Mouse (Mus musculus) R1 (cell line): ENCODE results near the gene Fyn.

Experiments
- DNase-seq: peaks from one replicate; pipeline ENCODE4 v3.0.0-alpha.2; 2018; ENCODE audit warnings: low read depth, low spot score

Gene Fyn

DNA sequence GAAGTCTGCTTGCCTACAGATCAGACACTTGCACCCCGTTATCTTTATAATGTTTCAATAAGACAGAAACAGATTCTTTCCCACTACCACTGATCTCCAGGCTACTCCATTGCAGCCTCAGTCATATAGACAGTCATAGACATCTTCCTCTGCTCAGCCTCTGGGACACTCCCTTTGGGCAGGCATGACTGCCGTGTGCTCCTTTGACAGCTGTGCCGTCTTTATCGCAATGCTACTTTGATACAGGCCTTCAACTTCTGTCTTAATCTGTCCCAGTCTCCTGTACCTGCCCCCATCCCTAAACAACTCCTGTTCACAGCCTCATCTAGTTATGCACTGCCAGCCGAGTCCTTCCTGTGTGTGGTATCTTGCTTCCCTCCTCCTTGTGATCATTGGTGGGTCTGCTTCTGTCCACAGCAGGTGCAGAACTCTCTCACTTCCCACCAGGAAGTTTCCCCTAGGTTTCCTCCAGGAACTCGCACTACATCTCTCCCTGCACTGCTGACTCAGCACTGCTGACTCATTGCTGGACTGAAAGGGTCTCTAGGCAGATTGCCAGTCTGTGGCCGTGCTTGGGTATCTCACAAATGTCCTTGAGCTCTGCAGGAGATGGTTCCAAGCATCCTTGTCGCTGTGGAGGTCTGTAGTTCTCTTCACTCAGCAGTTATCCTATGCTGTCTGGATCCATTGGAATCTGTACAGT is 43.4 kb downstream of the Fyn start:
- DNase-seq: peak; percentile 9

DNA sequence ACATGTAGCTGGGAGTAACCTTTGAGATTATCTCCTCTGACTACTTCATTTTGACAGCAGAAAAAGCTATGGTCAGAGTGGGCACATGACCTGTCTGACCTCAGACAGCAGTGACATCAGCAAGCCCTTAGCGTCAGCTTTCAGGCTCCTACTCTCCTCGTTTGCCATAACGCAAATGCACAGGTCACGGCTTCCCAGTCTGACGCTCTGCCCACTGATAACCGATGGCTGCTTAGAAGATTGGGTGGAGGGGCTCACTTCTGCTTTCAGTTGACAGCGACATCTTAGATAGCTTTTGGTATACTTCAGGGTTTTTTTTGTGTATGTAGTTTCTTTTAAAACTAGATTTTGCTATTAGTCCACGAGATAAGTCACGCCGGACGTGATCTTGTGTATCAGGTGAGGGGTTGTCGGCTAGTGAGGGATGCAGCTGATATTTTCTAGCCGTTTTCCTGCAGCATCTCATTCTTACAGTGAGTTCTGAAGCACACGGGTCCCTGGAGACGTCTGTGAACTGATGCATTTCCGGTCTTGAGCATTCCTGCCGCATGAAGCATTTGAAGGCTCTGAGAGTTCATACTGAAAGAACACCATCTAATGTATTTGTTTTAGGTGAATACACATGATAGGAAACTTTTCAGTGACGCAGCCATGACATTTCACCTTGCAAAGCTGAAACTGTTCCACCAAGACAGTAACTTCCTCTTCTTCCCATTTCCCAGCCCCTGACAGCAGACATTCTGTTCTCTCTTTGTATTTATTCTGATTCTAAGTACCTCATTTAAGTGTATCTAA is 44.4 kb downstream of the Fyn start:
- peak; percentile 6 for DNase-seq

DNA sequence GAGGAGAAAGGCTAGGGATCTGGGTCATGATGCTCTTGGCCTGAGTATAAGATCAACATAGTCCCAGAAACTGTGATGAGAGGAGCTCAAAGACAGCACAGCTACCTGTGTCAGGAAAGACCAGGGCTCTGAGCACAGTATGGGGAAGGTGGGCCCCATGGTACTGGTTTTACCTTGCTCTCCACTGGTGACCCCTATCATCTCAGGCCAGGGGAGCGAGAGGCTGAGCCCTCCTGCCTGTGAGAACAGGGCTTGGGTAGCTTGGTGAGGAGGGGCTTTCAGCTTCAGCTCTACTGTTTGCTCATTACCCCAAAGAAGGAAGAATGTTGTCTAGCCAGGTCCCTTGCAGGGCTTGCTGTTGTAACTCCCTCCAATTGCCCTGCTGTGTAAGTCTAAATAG is 45.4 kb downstream of the Fyn start:
- DNase-seq: no peak

DNA sequence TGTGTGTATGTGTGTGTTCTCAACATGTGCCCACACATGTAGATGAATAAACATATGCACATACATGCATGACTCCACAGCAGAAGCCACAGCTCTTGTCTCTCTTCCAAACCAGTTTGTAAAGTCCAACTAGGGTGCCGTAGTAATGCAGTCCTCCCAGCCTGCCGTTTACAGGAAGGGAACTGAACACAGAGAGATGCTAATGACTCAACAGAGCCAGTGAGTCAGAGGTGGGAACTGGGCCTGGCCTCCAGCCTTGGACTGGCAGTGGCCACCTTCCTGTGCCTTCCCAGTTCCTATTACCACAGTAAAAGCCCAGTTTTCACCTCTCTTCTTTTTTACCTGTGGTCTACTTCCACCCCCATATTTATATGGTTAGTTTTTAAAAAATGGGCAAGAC is 46.9 kb downstream of the Fyn start:
- peak; percentile 5 for DNase-seq

DNA sequence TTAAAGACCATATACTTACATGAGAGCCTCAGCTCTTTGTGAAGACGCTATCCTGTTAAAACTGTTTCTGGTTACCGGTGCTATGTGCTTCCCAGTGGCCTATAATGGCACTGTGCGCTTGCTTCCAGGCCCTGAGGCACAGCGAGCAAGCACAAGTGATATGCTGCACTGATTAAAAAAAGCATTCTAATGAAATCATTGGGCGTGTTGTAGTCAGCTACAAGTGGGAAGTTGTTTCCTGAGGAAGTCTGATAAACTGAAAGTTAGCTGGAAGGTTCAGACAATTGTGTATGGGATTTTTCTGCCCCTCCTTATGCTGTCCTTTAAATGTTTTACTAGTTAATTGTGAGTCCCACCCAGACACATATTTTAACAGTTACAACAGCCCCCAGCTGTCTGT is 49.0 kb downstream of the Fyn start:
- no peak for DNase-seq

DNA sequence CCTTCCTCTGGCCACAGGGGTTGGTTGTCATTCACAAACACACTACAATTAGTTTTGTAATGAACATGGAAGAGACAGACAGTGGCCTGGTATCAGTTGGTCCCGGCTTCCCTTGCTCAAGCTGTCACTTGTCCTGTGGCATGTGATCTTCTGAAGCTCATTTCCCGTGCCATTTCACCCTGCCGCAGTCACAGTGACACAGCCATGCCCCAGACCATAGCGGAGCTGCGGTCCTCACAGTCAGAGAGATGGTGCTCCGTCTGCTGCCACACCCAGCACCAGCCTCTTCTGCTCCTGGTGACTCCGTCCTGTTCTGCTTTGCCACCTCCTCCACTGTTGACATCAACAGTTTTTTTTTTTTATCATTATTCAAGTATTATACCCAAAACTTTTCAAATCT is 49.7 kb downstream of the Fyn start:
- DNase-seq: no peak

DNA sequence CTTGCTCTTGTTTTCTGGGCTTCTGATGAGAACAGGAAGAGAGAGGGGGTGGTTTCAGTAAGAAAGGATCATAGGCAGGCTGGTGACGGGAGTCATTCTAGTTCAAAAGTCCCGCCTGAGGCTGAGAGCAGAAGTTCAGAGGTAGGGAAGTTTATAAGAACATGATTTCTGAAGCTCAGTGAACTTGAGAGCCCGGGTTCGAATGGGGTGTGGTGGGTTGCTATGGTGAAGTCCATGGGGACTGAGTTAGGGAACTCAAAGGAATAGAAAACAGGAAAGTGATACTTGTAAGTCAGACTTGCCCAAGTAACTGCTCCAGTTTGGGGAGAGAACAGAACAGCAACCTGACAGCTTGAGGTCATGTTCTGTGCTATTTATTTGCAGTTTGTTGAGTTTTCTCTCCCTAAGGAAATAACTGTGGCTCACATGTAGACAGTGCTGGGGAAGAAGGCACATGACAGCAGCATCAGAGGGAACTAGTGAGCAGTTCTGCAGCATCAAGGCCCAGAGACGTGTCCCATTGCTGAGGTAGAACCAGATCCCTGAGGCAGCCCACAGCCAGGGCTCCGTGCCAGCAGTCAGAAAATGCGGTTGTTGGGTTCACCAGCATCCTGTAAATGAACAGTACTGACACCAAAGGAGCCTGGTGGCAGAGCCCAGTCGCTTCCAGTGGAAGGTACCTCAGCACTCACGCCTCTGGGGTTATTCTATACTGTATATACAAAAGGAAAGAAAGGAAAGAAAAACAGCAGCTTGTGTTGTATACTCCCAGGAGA is 52.4 kb downstream of the Fyn start:
- DNase-seq: no peak

DNA sequence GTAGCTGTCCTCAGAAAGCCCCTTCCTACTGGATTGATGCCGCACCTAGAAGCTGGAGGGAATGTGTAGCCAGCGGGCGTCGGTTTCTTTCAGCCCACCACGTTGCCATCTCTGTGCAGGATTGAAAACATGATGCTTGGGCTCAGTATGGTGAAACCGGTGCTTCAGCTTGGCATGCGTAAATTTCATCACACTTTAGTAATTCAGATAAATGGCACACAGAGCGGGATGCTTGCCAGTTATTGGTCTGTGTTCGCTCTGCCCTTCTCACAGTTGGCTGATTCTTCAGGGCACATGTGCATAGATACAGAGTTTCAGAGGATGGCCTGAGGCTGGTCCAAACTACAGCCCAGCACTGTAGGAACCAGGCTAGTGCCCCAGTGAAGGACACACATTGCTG is 53.1 kb downstream of the Fyn start:
- no peak for DNase-seq

DNA sequence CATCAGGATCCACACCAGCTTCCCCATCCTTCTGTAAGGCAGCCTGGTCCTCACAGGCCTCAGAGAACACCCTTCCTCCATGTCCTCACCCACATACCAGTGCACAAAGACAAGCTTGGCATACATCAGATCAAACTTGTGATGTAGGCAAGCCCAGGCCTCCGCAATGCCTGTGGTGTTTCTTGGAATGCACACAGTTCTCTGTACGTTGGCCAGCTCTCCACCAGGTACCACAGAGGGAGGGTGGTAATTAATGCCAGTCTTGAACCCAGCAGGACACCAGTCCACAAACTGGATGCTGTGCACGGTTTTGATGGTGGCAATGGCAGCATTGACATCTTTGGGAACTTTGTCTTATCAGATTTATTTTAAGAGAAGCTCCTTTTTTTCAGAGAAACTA is 56.0 kb downstream of the Fyn start:
- no peak for DNase-seq

DNA sequence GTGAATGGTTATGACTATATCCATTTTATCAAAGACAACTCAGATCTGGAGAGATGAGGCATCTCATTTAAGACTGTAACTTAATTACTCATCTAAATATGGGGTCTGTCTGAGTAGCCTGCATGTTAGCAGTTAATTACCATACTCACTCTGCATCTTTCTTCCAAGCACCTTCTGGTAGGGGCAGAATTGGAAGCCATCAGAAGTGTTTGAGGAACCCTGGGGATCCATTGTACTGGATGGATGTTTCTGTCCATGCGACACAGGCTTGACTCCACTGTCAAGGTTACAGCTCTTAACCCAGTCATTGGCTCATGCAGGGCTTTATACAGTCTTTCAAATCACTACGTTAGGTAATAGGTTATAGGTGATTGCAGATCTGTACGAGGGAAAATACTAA is 57.4 kb downstream of the Fyn start:
- DNase-seq: peak; percentile 45

DNA sequence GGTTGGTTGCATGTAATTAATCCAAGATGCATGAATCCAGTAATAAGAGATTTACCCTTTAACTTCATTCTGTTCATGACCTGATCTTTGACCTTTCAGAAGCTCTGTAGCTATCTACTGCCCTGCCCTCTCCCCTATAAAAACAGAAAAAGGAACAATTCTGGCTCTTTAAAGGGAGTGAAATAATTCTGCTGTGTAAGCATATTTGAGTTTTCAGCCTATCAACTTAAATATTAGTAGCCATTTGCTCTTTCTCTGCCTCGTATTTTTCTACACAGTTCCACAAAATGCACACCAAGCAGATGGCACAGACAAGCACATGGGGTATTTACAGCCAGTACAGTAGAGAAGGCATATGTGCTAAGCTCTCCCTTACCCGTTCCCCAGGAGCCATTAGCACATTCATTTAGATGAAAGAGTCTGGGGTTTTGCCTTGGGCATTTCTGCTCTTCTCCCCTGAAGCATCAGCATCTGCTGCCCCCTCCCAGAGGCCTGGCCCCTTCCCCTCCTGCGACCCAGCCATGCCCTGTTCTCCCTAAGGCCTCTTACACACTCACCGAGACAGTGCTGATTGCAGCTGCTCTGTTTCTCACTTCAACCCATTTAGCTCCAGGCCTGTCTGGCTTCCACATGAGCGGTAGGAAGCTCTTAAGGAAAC is 58.3 kb downstream of the Fyn start:
- DNase-seq: no peak

DNA sequence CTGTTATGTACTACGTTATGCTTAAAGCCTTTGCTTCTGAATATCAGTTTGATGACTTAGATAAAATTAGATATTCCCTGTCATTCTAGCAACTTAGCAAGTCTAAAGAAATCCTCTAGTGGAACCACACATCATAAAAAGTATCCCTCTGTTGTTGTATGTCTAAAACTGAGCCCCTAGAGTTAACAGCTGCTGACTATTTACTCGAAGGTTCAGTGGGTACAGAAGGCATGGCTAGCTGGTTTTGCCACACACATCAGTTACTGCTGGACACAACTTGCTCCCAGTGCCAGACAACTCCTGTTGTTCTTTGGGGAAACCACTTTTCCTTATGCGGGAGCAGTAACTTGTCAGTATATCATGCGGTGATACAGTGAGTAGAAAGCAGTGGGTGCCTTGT is 61.0 kb downstream of the Fyn start:
- DNase-seq: no peak

DNA sequence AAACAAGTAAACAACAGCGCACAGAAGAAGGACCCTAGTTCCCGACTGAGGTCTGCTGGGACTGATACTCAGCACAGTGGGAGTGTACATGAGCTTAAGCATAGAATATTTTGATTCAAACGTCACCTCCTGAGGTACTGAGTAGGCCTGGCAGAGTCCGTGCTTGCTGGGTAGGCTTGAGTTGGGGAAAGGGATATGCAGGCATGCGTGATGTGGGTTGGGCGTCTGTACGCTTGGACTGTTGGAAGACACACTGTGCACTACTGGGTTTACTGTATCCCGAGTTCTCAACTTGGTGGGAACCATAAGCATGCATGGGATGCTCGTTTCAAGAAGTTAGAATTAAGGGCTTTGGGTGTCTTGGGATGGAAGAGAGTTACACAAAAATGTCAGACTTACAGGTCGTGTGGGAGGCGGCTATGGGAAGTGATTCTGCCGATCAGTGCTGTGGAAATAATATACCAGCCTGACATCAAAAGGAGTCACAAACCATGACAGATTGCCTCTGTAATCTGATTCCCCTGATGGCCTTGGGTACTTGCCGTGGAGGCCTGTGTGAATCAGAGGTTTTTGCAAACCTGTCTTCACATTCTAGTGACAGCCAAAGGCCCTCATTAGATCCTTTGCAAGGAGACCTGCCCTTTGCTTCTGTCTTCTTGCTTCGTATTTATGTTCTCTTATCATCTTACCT is 61.6 kb downstream of the Fyn start:
- DNase-seq: no peak

DNA sequence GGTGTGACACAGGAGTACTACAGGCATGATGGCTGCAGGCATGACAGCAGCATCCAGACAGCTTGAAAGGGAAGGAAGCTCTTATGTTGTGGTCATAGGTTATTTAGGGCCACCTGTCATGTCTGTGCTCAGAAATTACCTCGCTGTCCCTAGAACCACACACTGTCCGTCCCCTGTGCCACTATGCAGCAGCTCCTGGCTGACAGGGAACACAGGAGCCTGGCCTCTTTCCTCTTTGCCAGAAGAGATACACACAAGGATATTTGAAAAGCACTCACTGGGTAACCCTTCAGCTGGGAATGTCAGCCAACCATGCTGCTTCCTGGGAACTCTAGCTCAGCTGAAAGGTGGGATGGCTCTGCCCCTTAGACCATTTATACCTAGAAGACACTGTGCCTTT is 62.6 kb downstream of the Fyn start:
- DNase-seq: no peak

DNA sequence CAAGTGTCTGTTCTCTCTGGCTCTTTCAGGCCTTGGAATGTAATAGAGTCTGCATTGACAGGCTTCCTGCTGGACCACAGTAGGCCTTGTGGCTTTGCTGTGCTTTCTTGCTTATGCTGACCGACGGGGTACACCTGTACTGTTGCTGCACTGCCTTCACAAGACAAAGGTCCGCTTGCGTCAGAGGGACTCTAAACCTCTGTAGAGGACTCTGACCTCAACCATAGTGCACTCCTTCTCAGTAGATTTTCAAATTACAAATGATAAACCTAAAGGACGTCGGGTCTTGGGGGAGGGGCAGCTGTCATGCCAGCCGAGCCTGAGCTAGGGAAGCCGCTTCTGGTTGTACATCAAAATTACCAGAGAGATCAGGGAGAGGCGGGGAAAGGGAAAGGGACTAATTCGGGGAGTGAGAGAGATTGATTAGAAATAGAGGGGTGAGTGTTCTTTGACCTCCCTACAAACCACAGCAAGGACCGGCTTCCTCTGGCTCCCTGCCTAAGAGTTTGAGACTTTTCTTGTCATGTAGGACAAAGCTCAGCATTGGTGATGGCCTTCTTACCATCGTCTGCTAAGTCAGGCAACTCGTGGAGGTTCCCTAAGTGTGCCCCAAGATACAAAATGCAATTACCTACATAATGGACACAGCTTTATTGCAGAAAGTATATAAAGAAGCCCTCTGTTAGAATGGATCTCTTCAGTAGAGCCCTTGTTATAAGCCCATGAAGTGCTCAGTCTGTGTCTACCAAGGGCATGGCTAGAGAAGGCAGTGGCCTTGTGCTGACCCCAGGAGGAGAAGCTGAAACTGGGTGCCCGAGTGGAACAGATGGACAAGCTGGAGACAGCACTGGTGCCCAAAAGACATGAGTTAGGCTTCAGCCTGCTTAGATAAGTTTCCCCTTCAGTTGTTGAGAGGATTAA is 64.3 kb downstream of the Fyn start:
- no peak for DNase-seq

DNA sequence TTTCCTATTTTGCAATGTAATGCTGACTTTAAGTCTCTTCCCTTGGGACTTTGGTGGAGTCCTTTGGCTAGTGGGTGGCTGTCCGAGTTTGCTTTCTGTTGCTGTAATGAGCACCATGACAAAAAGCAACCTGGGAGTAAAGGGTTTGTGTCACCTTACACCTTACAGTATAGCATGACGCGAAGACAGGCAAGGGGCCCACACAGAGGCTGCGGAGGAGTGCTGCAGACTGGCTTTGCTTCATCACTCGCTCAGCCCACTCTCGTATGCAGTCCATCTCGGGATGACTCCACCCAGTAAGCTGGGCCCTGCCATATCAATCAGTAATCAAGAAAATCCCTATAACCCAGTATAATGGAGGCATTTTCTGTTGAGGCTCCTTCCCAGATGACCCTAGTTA is 65.2 kb downstream of the Fyn start:
- DNase-seq: no peak

DNA sequence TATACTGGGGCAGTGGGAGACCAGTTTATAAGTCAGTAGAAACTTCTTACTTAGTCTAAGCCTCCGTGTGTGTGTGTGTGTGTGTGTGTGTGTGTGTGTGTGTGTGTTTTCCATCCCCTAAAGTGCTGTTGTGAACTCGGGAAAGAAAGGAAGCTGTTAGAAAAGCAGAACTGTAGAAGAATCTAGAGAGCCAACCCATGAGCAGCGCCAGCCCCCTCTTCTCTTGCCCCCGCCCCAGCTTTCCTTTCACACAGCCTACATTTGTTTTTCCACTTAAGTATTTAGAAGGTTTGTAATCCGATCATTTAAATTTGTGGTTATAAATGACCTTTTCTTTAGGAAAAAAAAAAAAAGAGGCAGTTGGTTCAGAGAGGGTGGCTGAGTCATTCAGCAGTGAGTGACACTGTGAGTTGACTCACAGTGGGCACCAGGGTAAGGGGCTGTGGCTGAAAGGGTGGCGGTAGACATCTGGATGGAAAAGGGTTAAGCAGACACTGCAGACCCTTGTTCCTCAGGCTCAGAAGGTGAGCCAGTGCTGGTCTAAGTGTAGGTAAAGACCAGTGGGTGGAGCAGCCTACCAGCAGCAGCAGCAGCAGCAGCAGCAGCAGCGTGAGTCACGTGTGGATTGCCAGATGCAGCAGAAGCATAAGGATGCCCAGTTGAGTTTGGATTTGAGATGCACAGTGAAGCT is 66.2 kb downstream of the Fyn start:
- DNase-seq: no peak

DNA sequence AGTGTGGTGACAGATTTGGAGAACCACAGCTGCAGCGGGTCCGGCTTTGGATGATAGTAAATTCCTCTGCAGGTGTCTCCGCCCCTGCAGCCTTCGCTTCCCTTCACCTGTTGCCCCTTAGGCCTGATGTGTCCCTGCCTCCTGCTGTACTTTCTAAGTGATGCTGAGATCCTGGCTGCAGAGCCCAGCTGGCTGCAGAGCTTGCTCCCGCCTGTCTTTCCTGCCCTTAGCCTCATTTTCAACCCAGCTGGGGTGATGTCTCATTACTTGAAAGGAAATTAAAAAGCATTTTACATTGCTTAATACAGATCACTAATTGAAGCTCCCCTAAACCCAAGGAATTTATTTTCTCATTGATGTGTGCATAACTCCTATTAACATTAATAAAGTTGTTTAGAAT is 70.2 kb downstream of the Fyn start:
- DNase-seq: no peak

DNA sequence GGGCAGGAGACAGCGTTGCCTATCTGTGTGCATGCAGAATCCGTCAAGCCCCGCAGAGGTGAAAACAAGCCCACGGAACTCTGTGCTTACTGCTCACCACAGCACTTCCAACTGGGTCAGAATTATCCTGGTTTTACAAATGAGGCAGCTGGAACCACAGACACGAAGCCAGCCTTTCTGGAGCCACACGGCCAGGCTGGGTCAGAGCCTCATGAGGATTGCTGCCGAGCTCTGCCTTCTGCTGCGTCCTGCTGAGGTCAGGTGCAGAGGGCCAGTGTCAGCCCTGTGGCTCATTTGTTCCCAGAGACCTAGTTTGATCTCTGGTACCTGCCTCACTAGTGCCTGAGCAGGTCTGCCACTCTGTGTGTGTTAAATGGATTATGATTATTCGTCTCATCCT is 71.9 kb downstream of the Fyn start:
- DNase-seq: no peak

DNA sequence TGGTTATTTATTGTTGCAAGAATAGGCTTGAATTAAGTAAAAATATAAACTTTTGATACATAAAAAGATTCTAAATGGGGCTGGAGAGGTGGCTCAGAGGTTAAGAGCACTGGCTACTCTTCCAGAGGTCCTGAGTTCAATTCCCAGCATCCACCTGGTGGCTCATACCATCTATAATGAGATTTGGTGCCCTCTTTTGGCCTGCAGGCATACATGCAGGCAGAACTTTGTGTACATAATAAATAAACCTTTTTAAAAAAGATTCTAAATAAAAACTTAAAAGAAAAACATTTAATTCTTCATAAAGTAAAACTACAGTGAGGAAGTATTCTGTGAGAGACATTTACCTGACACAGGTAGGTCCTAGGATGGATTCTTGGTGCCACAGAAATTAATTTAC is 73.0 kb downstream of the Fyn start:
- DNase-seq: no peak
